Mouse (Mus musculus) heart, adult 10 weeks (tissue): ENCODE results near the gene Sars2. TPM values are rescaled to one million over a fixed set of nuclear protein-coding genes. Genes with fewer than 3 reads are reported as not detected.

Source experiments
- polyA plus RNA-seq: library from polyadenylated mRNA; stranded (reverse); fragments of 350-450 nt; fragmentation: Illumina TruSeq; extraction: RNeasy Lipid Tissue Mini Kit (QIAGEN cat#74804); gene quantifications from one replicate; pipeline ENCODE4 v1.2.3, GENCODE M21; 2014; ENCODE audit warnings: low read depth, low replicate concordance

The Sars2 gene
- 13.4 TPM for polyA plus RNA-seq

DNA sequence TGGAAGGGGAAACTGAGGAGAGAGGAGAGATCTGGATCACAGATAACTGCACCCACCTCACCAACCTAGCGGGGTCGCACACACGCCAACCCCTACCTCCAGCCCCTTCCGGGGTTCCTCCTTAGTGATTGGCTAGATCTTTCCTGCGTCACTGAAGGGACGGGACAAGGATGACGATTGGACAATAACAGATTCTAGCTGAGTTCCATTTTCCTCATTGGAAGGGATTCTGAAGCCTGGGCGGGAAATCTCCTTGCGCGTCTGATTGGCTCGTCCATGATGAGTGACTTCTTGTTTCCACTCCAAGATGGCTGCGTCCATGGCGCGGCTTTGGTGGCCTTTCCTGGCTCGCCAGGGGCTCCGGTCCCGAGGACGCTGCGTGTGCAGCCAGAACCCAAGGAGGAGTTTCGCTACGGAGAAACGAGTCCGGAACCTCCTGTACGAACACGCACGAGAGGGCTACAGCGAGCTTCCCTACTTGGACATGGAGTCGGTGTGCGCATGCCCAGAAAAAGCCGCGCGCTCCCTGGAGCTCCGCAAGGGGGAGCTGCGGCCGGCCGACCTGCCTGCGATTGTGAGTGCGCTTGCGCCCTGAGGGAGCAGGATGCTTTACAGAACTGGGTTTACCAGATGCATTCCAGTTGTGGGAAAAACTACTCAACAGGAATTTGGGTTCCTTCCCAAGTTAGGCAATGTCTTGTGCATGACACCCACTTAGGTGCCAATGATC, at the start of gene Sars2, which contains the start of gene Mrps12:
Gene Sars2 (plus strand): TSS at position 284 of the 730 bp plus-strand sequence.
Gene Mrps12 (minus strand): TSS at position 112 of the 730 bp plus-strand sequence.

DNA sequence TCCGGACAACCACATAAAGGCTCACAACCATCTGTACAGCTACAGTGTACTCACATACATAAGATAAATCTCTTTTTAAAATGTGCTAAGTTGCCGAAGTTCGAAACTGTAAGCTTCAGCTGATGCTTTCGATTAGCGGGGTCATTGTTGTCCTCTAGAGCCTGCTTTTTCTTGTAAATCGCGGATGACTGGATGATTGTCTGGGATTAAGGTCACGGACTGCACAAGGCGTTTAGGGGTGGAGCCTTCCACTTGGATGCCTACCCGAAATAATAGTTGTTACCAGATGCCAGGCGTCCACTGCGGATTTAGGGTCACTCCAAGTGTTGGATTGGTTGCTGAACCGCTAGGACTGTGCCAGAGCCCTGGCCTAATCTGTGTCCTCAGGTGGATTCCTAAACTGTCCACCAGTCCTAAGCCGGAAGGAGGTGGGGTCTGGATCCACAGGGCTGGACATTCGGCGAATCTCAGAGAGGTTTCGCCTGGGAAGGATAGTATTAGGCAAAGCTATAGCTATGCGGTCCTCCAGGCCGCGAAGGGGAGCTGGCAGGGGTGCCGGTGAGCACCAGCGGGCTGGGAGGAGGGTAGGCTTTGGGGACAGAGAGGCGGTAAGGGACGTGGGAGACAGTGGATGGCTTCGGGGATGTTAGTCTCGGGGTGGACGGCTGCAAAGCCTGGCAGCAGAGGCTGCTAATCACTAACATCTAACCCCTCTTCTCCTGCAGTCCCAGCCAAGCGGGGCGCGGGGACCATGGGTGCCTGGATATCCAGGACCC, 49.1 kb upstream of the Sars2 start, which contains the start of gene Fbxo27:
Gene Fbxo27 (plus strand): TSS at position 305 of the 776 bp plus-strand sequence.

DNA sequence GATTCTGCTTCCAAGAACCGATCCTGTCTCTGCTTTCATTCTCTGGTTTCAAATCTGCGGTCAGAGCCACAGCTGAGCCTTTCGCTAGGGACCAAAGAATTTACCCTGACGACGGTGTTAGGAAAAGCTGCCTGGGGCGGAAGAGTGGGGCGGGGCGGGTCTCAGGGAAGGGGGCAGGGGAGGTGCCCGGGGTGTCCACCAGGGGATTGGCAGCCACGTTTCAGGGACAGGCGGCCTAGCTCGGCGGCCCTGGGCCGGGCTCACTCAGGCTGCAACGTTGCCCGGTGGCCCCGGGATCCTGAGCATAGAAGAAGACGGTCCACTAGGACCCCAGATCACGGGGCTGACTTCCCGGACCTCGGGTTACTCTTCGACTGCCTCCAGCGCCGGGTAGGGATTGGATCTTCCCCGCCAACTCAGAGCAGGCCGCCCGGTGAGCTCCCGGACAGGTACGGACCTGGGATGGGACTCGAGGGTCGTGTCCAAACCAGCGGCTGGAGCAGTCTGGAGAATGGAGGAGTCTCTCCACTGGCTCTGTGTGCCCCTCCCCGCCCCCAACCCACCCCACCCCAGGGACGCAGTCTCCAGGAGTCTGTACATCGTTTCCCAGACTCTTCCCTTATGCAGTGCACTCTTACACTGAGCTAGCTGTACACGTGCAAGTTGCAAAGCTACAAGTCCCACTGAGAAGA, 25.1 kb upstream of the Sars2 start, which contains the start of gene Fbxo17:
Gene Fbxo17 (plus strand): TSS at position 215 of the 692 bp plus-strand sequence.

DNA sequence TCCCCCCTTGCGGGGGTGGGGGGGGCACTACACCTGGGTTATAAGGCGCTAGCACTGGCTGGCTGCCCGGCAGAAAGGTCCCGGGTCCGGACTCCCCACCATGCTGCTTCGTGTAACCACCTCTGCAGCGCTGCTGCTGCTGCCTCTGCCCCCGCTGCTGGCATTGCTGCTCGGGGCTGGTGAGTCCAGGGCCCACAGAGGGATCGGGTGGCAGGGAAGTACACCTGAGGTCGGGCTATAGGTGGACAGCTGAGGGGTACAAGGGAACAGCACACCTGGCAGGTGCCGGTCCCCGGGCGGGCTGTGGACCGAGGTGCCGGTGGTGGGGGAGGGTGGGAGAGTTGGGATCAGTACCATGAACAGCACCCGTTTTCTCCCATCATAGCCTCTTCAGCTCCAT, 14.3 kb downstream of the Sars2 start, which contains the start of gene Ccer2:
Gene Ccer2 (plus strand): TSS at position 96 of the 400 bp plus-strand sequence.

DNA sequence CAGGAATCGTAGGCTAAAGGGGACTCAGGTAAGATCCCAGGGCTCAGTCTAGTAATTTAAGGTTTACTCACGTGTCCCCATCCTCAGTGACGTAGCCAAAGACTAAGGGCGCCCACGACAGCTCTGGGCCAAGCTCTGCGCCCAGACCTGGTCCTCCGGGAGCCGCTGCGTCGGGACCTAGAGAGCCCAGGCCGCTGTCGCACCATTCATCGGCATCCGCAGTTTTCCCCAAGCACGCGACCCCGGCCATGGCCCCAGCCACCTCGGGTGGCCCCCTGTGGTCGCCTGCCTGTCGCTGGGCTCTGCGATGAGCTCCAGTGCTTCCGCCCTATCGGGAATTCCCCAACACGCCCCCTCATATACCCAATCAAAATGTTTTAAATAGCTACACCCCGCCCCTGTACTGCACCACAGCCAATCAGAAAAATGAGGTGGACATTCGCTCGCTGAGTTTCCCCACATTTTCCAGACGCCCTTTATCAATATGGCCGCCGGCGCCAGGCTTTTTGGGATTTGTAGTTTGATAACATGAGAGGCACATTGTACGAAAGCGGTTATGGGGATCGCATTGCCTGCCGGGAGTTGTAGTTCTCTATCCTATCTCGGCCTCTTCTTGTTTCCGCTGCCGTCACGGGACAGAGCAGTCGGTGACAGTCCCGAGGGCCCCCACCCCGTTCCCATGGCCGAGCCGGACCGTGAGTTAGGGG, 24.5 kb downstream of the Sars2 start, which contains the start of gene Sirt2:
Gene Sirt2 (plus strand): TSS at position 563 of the 707 bp plus-strand sequence.

DNA sequence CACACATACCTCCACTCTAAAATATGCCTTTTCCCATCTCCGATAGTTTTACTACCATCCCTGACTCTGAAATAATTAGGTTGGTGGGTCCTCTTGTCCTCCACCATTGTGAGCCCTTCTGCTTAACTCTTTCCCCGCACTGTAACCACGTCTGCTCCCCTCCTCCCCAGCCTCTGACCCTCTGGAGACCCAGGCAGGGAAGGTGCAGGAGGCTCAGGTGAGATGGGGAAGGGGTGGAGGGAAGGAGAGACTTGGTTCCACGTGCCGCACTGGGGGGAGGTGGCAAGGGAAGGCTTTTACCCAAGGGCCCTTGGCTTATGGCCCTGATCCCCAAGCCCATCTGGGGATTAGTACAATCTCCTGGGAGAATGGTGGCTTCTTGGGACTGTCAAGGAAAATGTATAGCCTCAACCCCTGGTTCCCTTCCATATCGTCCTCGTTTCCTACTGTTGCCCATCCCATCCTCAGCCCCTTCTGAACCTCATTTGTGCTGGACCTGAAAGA, 25.7 kb downstream of the Sars2 start, which contains the start of gene Nfkbib:
Gene Nfkbib (minus strand): TSS at position 51 of the 504 bp plus-strand sequence.

DNA sequence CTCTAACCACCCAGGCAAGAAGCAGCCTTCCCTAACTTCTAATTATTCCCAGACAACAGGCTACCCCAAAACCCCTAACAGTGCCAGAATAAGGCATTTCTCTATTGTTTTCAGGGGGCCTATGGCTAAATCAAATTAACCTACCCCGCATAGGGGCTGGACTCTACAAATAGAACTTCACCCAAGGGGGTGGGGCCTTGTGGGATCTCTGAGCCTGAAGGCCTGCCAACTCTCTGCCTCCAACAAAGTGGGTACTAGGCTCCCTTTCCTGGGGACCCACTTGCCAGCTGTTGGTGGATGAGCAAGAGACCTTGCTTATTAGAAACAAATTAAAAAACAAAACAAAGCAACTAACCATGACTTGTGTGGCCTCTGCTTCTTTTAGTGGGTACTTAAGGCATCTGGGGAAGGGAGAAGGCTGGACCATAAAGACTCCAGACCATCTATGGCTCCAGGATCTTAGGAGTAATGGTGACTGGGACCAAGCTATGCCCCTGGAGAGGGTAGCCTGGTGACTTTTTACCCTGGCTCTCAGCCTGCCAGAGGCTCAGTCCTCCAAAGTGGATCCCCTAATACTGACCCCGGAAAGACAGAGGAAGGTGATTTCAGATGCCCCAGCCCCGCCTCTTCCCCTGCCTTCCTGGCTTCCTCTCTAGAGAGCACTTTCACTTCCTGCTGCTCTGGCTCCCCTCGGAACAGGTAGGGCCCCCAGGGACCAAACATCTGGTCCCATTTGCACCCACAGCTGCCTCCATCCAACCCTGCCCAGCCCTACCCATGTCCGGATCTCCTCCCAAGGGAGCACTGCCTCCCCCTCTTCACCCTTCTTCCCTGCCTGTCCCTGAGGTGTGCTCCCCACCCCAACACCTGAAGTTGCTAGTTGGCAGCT, 46.8 kb downstream of the Sars2 start, which contains the start of gene Rinl:
Gene Rinl (plus strand): TSS at position 663 of the 889 bp plus-strand sequence.

Other genes starting within 250 kb of the Sars2 start
- not detected for gene Ifnl2, start 231.5 kb upstream of the Sars2 start, polyA plus RNA-seq
- not detected for gene Ifnl3, start 219.2 kb upstream of the Sars2 start, polyA plus RNA-seq
- not detected for gene Sycn, start 201.1 kb upstream of the Sars2 start, polyA plus RNA-seq
- not detected for gene Nccrp1, start 194.7 kb upstream of the Sars2 start, polyA plus RNA-seq
- 22.0 TPM for gene Samd4b, start 143.8 kb upstream of the Sars2 start, polyA plus RNA-seq
- gene Pak4, start 143.8 kb upstream of the Sars2 start, polyA plus RNA-seq, result 6.9 TPM
- not detected for gene Acp7, start 110.7 kb upstream of the Sars2 start, polyA plus RNA-seq
- 0.76 TPM for gene Fbxo27, start 49.1 kb upstream of the Sars2 start, polyA plus RNA-seq
- 1.4 TPM for gene Fbxo17, start 25.2 kb upstream of the Sars2 start, polyA plus RNA-seq
- 85.7 TPM for gene Mrps12, start 172 bp upstream of the Sars2 start, polyA plus RNA-seq
- gene Ccer2, start 14.2 kb downstream of the Sars2 start, polyA plus RNA-seq, result not detected
- 109 TPM for gene Sirt2, start 24.7 kb downstream of the Sars2 start, polyA plus RNA-seq
- gene Nfkbib, start 25.5 kb downstream of the Sars2 start, polyA plus RNA-seq, result 32.4 TPM
- 2.2 TPM for gene Rinl, start 47.0 kb downstream of the Sars2 start, polyA plus RNA-seq
- gene Hnrnpl, start 66.5 kb downstream of the Sars2 start, polyA plus RNA-seq, result 198 TPM
- gene Ech1, start 83.2 kb downstream of the Sars2 start, polyA plus RNA-seq, result 2,567 TPM
- 109 TPM for gene Lgals4, start 91.9 kb downstream of the Sars2 start, polyA plus RNA-seq
- 1.3 TPM for gene Lgals7, start 121.9 kb downstream of the Sars2 start, polyA plus RNA-seq
- 1.0 TPM for gene Capn12, start 139.4 kb downstream of the Sars2 start, polyA plus RNA-seq
- gene Actn4, start 220.3 kb downstream of the Sars2 start, polyA plus RNA-seq, result 91.4 TPM
- gene Eif3k, start 239.9 kb downstream of the Sars2 start, polyA plus RNA-seq, result 233 TPM
- gene Map4k1, start 240.1 kb downstream of the Sars2 start, polyA plus RNA-seq, result 2.0 TPM